Mouse (Mus musculus) hindbrain, embryonic 11.5 days (tissue): ENCODE data around the gene Lrrc32. TPM values are rescaled to one million over a fixed set of nuclear protein-coding genes. Genes with fewer than 3 reads are reported as not detected.
A peak's percentile ranks its signal among the peaks of the same experiment; 100 is the strongest.

Source experiments
- ATAC-seq: fragments of 200-750 bp; cut with Nextera tagmentation; 2 replicates; pipeline ENCODE4 v1.8.0; 2017; ENCODE audit warnings: mild to moderate bottlenecking, moderate TSS enrichment, moderate library complexity; ENCODE audit not compliant: low FRiP score
- DNase-seq: peaks from one replicate; pipeline ENCODE4 v3.0.0-alpha.2; 2015; ENCODE audit warnings: low spot score
- H3K27ac ChIP-seq: fragments of 300-500 bp; sonication (generic); 2 replicates; pipeline ENCODE4 v1.5.1; 2014; ENCODE audit warnings: mild to moderate bottlenecking, low read depth, low read length
- H3K27me3 ChIP-seq: fragments of 300-500 bp; sonication (generic); 2 replicates; pipeline ENCODE4 v1.6.1; 2014; ENCODE audit warnings: mild to moderate bottlenecking, low read length, moderate library complexity, mixed read lengths; ENCODE audit not compliant: control insufficient read depth, insufficient read depth
- H3K36me3 ChIP-seq: fragments of 300-500 bp; sonication (generic); 2 replicates; pipeline ENCODE4 v1.6.1; 2014; ENCODE audit warnings: mild to moderate bottlenecking, low read length, moderate library complexity, mixed read lengths; ENCODE audit not compliant: control insufficient read depth, insufficient read depth
- H3K4me1 ChIP-seq: fragments of 300-500 bp; sonication (generic); replicated peaks from 2 replicates; pipeline ENCODE4 v1.6.1; 2014; ENCODE audit warnings: low read length, mixed read lengths; ENCODE audit not compliant: control insufficient read depth, insufficient read depth
- H3K4me2 ChIP-seq: fragments of 300-500 bp; sonication (generic); replicated peaks from 2 replicates; pipeline ENCODE4 v1.6.1; 2014; ENCODE audit warnings: mild to moderate bottlenecking, low read depth, low read length
- H3K4me3 ChIP-seq: fragments of 300-500 bp; sonication (generic); 2 replicates; pipeline ENCODE4 v1.5.1; 2014; ENCODE audit warnings: low read depth, low read length
- H3K9ac ChIP-seq: fragments of 300-500 bp; sonication (generic); 2 replicates; pipeline ENCODE4 v1.6.1; 2014; ENCODE audit warnings: low read depth, low read length
- H3K9me3 ChIP-seq: fragments of 300-500 bp; sonication (generic); 2 replicates; pipeline ENCODE4 v1.6.1; 2016; ENCODE audit warnings: low read length; ENCODE audit not compliant: control insufficient read depth
- WGBS: fragments of 180-500 bp; shearing (Covaris S2); extraction: QIAGEN DNeasy Blood & Tissue Kit; methylation state at CpG from one replicate; pipeline ENCODE4 v1.1.7; 2014; 5-methylcytosine and 5-hydroxymethylcytosine counted together
- polyA plus RNA-seq: library from polyadenylated mRNA; unstranded; fragments of >200 nt; fragmentation: Nextera tagmentation; extraction: Ambion mirVana; gene quantifications from 2 replicates; pipeline ENCODE4 v1.2.1, GENCODE M21; 2014

The Lrrc32 gene
- polyA plus RNA-seq, result 3.1 and 3.3 TPM in 2 replicates

DNA sequence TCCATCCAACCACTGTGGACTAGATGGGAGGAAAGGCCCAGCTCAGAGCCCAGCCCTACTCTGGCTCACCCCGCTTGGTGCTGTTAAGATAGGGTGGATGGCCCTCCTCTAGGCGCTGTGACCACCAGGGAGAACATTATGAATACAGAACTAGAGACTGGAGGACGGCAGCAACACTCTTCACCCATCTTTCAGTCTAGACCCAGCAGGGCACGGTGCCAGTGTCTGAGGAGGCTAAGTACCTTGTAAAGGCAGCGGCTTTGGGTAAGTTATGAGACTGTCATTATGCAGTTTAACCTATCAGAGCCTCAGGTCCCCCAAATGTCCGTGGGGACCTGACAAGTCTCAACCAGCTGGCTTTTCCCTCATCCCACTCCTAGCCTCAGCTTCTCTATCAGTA, at the start of gene Lrrc32:
Gene Lrrc32, plus strand, starts transcription at position 153 of the 400 bp plus-strand sequence.
- 56% methylated on average over 6 of the region's 6 CpGs for WGBS
- H3K27me3 ChIP-seq, result peaks cover 2% of the 10 kb centered on the region; the same call in 1 of the 2 replicates
- ATAC-seq, result 0 out of 2 replicates have a peak, but pooled peaks have one; percentile 36
- H3K4me3 ChIP-seq, result peak within 1 kb of the TSS; percentile 43
- H3K4me1 ChIP-seq, result 0 out of 2 replicates have a peak, but pooled peaks cover 2% of the 10 kb centered on the region
- DNase-seq, result no peak
- peak within 1 kb of the TSS; percentile 55 for H3K9ac ChIP-seq
- no peaks in the 10 kb centered on the region for H3K36me3 ChIP-seq
- H3K9me3 ChIP-seq, result no peaks in the 10 kb centered on the region
- peak within 1 kb of the TSS; percentile 81 for H3K4me2 ChIP-seq
- H3K27ac ChIP-seq, result no peak within 1 kb of the TSS

DNA sequence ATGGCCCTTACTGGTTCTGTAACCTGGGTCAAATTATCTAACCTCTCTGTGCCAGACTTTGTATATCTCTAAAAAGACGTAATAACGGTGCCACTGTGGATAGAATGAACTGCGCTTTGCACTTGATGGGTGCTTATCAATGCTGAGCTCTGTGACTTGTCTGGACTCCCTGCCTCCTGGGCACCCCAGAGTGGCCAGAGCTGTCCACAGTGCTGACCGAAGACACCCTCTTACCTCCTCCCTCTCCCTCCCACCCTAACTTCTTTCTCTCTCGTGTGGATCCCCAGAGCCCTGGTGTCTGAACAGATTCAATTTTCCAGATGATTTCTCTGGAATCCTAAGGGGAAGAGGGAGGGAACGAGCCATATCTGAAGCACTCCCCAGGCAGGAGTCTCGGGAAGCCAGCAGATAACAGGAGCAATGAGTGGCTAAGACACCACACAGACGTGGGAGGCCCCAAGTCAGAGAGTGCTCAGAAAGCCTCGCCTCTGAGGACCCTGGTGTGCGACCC, 49.1 kb upstream of the Lrrc32 start, which contains the start of gene Gucy2d:
Gene Gucy2d, plus strand, starts transcription at position 461 of the 511 bp plus-strand sequence.
- DNase-seq, result no peak
- 55% methylated on average over 10 of the region's 10 CpGs for whole genome bisulfite sequencing
- no peaks in the 10 kb centered on the region for H3K9me3 ChIP-seq
- ATAC-seq, result no peak
- H3K9ac ChIP-seq, result no peak within 1 kb of the TSS
- H3K4me3 ChIP-seq, result no peak within 1 kb of the TSS
- no peaks in the 10 kb centered on the region for H3K36me3 ChIP-seq
- H3K4me2 ChIP-seq, result no peak within 1 kb of the TSS
- H3K4me1 ChIP-seq, result no peaks in the 10 kb centered on the region
- no peak within 1 kb of the TSS for H3K27ac ChIP-seq
- H3K27me3 ChIP-seq, result no peaks in the 10 kb centered on the region

DNA sequence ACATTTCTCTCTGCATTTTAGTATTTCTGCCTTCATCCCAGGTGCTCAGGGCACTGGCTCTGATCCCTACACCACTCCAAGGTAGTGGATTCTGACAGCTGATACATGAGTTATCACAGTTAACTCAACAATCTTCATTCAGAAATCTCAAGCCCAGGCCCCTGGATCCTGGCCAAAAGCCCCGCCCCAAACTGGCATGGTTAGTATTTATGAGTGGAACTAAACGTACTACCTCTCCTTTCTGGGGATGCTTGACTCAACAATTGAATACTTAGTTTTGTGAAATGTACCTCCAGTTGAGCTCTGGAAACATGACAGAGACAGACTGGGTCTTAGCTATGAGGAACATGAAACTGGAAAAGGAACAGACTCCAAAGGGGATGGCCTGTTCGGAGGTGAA, 42.2 kb upstream of the Lrrc32 start:
- no peak overlapping the region for H3K9ac ChIP-seq
- no peaks in the 10 kb centered on the region for H3K4me1 ChIP-seq
- WGBS, result 83% methylated on average over 3 of the region's 3 CpGs
- no peak overlapping the region for H3K4me3 ChIP-seq
- no peaks in the 10 kb centered on the region for H3K9me3 ChIP-seq
- H3K27me3 ChIP-seq, result no peaks in the 10 kb centered on the region
- no peak overlapping the region for H3K4me2 ChIP-seq
- ATAC-seq (no peak), DNase-seq (no peak)
- no peaks in the 10 kb centered on the region for H3K36me3 ChIP-seq
- no peak overlapping the region for H3K27ac ChIP-seq

DNA sequence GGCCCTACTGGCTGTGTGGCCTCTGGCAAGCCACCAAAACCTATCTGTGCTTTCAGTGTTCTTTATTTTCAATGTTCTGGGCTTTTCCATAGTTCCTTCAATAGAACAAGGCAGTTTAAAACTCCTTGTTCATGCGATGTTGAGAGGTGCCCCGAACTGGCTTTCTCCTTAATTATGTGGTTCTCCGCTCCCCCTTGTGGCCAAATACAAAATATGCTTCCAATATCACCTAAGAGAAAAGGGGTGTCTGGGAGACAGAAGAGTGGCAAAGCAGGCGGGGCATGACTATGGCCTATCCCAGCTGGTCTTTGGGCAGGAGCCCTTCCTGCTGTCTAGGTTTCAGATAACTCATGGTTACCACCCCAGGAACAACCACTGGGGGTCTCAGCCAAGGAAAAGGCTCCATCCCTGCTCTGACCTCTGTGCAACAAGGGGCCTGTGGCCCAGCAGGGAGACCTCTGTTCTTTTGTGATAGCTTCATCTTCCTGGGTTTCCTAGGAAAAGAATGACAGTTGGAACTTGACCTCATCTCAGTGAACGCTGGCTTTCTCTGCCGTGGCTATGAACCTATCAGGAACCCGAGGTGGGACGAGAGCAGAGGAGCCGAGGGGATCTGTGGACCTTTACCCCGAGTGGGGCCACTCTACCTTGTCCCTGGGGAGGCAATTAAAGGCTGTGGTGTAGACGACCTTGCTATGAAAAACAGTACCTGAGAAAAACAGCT, 41.3 kb upstream of the Lrrc32 start:
- peak; percentile 57 for DNase-seq

DNA sequence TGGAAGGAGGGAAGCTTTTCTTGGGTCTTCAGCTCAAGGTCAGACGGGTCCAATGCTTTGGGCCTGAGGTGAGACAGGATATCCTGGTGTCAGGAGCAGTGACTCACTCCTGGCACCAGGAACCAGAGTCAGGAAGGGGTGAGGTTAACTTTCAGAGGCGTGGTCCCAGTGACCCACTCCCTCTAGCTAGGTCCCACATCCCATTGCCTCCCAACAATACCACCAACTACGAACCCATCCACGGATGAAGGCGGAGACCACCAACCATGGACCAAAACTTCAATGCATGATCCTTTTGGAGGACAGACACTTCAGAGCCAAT, 40.8 kb upstream of the Lrrc32 start:
- Histone ChIP-seq H3K4me3 (no peak overlapping the region), H3K4me2 (no peak overlapping the region), H3K9me3 (no peaks in the 10 kb centered on the region), H3K27ac (no peak overlapping the region), H3K36me3 (no peaks in the 10 kb centered on the region), H3K27me3 (no peaks in the 10 kb centered on the region), H3K4me1 (no peaks in the 10 kb centered on the region), H3K9ac (no peak overlapping the region)
- ATAC-seq, result no peak
- 92% methylated on average over 5 of the region's 5 CpGs for WGBS
- DNase-seq, result no peak

More for the DNA sequence above, 41.3 kb upstream of the Lrrc32 start:
- Histone ChIP-seq H3K4me3 (no peak overlapping the region), H3K27me3 (no peaks in the 10 kb centered on the region), H3K27ac (no peak overlapping the region), H3K36me3 (no peaks in the 10 kb centered on the region), H3K4me1 (no peaks in the 10 kb centered on the region), H3K4me2 (no peak overlapping the region), H3K9ac (no peak overlapping the region), H3K9me3 (no peaks in the 10 kb centered on the region)
- WGBS, result 55% methylated on average over 11 of the region's 11 CpGs
- no peak for ATAC-seq

DNA sequence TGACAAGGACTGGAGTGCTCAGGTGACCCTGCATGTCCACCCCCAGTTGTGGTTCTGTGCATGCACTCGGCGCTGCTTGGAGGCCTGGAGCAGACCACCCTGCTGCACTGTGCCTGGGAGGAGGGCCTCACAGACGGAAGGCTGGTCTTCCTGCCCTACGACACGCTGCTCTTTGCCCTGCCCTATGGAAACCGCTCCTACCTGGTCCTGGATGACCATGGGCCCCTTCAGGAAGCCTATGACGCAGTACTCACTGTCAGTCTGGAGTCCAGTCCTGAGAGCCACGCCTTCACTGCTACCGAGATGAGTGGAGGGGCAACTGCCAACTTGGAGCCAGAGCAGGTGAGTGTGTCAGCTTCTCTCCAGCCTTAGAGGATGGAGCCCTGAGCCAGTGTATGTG, 39.4 kb upstream of the Lrrc32 start:
- H3K27me3 ChIP-seq, result no peaks in the 10 kb centered on the region
- H3K36me3 ChIP-seq, result no peaks in the 10 kb centered on the region
- WGBS, result 89% methylated on average over 9 of the region's 9 CpGs
- no peak overlapping the region for H3K4me3 ChIP-seq
- no peaks in the 10 kb centered on the region for H3K4me1 ChIP-seq
- no peak for ATAC-seq
- H3K27ac ChIP-seq, result no peak overlapping the region
- no peak overlapping the region for H3K4me2 ChIP-seq
- no peak overlapping the region for H3K9ac ChIP-seq
- DNase-seq, result no peak
- no peaks in the 10 kb centered on the region for H3K9me3 ChIP-seq

DNA sequence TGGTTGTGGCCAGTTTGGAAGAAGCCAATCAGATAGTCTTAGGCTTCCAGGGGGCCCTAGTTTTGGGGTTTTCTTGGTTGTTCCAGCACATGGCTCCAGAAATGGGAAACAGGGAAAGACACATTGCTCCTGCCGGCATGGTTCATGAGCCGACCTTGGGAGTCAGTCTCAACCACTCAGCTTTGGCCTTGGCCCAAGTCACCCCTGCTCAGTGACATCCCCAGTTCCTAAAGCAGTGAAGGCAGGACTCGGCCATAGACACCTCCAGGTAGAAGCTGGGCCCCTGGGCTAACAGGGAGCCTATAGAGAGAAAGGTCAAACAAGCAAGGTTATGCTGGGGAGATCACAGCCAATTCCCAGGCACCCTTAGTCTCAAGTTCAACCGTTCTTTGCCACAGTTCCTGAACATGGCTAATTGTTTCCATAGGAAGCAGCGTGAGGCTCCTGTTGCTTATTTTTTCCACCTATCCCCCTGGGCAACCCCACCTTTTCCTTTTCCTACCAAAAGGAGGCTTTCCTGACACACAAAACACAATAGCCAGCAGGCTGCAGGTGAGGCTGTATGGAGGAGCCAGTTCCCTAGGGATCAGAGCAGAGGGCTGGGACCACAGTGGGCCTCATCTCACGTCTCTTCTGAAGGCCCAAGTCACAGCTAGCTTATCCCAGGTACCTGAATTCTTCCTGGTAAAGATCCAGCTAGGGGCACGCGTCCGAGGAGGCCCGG, 34.5 kb upstream of the Lrrc32 start:
- H3K4me2 ChIP-seq, result no peak overlapping the region
- H3K36me3 ChIP-seq, result no peaks in the 10 kb centered on the region
- H3K27me3 ChIP-seq, result no peaks in the 10 kb centered on the region
- no peak for ATAC-seq
- H3K9ac ChIP-seq, result no peak overlapping the region
- no peak overlapping the region for H3K27ac ChIP-seq
- no peak for DNase-seq
- no peaks in the 10 kb centered on the region for H3K9me3 ChIP-seq
- H3K4me1 ChIP-seq, result no peaks in the 10 kb centered on the region
- H3K4me3 ChIP-seq, result no peak overlapping the region
- WGBS, result 81% methylated on average over 10 of the region's 10 CpGs

DNA sequence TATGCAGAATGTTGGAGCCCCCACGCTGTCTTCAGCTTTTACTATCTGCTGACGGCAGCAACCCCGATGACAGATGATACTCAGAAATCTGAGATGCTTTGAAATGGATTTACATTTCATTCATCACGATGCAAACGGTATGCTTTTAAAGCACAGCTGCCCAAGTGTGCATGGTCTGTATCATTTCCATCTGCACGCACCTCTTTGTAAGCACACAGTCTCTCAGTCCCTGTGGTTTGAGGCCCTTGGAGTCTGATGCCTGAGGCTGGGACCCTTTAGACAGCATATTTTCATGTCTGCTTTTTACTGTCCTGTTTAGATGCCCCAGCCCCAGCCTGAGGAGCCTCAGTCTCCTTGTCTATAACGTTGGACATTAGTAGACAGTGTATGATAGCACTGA, 28.8 kb upstream of the Lrrc32 start:
- Histone ChIP-seq H3K27ac (no peak overlapping the region), H3K9ac (no peak overlapping the region), H3K4me1 (no peaks in the 10 kb centered on the region), H3K27me3 (no peaks in the 10 kb centered on the region), H3K4me2 (no peak overlapping the region), H3K4me3 (no peak overlapping the region), H3K36me3 (no peaks in the 10 kb centered on the region), H3K9me3 (no peaks in the 10 kb centered on the region)
- DNase-seq (no peak), ATAC-seq (no peak)
- 68% methylated on average over 7 of the region's 7 CpGs for WGBS
